Mouse (Mus musculus): ENCODE measurements around the gene Eva1a. TPM values are rescaled to one million over a fixed set of nuclear protein-coding genes. Genes with fewer than 3 reads are reported as not detected.
A peak's percentile ranks its signal among the peaks of the same experiment; 100 is the strongest.

The Eva1a gene
- polyA plus RNA-seq, 1 experiment from 2014 or later = 42.4 TPM

DNA sequence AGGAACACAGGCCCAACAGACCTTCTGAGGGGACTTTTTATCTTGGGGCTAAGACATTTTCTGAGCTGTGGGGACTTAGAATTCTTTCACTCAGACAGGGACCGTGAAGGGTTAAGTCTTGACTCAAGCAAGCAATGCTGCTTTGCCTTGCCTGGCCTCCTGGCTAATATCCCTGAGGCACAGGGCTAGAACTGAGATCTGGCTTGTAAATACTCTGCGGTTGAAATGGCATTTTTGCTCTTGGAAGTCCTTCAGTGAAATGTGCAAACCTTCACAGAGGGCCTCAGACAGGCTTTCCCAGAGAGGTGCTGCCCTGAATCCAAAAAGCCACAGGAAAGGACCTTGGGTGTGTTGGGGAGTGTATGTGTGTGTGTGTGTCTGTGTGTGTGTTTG lies 11.9 kb downstream of the Eva1a start:
- Histone ChIP-seq H3K4me2 (ENCODE audit: low read depth, low read length) (no peak overlapping the region), H3K4me1 (replicated peaks; ENCODE audit: control insufficient read depth, insufficient read depth, low read length) (peaks cover 21% of the 10 kb centered on the region)
- 52% methylated on average over 2 of the region's 2 CpGs for WGBS

DNA sequence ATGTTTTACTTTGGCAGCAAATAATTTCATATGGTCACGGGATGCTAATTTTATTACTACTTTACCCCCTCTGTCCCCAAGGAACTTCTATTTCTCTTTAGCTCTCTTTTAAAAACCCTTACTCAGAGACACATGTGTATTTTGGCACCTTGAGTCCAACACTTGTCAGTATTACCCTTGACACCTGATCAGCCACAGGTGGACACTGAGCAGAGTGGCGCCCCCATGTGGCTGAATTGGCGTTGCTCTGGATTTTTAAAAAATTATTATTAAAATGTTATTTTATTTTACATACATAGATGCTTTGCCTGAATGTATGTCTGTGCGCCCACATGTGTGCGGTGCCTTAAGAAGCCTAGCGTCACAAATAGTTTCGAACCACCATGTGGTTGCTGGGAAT lies 14.0 kb downstream of the Eva1a start:
- no peak for ATAC-seq (ENCODE audit: low read depth)
- H3K9ac ChIP-seq (ENCODE audit: low read length) = no peak overlapping the region
- no peaks in the 10 kb centered on the region for H3K36me3 ChIP-seq (ENCODE audit: control insufficient read depth, insufficient read depth, low read length)
- H3K27ac ChIP-seq (ENCODE audit: low read length) = no peak overlapping the region
- no peak overlapping the region for H3K4me2 ChIP-seq (ENCODE audit: low read depth, low read length)
- WGBS = 72% methylated on average over 7 of the region's 7 CpGs
- H3K9me3 ChIP-seq (ENCODE audit: control insufficient read depth, low read length) = no peaks in the 10 kb centered on the region
- H3K27me3 ChIP-seq (ENCODE audit: control insufficient read depth, insufficient read depth, low read depth, low read length) = no peaks in the 10 kb centered on the region
- H3K4me3 ChIP-seq (ENCODE audit: low read length) = no peak overlapping the region
- peaks cover 29% of the 10 kb centered on the region for H3K4me1 ChIP-seq (replicated peaks; ENCODE audit: control insufficient read depth, insufficient read depth, low read length)

More for the DNA sequence above, 11.9 kb downstream of the Eva1a start:
- peak overlapping the region; percentile 14 for H3K27ac ChIP-seq (ENCODE audit: low read length)
- H3K4me3 ChIP-seq (ENCODE audit: low read length) = no peak overlapping the region
- no peak for ATAC-seq (ENCODE audit: low read depth)
- H3K27me3 ChIP-seq (ENCODE audit: control insufficient read depth, insufficient read depth, low read depth, low read length) = no peaks in the 10 kb centered on the region
- no peaks in the 10 kb centered on the region for H3K36me3 ChIP-seq (ENCODE audit: control insufficient read depth, insufficient read depth, low read length)
- no peak overlapping the region for H3K9ac ChIP-seq (ENCODE audit: low read length)
- H3K9me3 ChIP-seq (ENCODE audit: control insufficient read depth, low read length) = no peaks in the 10 kb centered on the region

DNA sequence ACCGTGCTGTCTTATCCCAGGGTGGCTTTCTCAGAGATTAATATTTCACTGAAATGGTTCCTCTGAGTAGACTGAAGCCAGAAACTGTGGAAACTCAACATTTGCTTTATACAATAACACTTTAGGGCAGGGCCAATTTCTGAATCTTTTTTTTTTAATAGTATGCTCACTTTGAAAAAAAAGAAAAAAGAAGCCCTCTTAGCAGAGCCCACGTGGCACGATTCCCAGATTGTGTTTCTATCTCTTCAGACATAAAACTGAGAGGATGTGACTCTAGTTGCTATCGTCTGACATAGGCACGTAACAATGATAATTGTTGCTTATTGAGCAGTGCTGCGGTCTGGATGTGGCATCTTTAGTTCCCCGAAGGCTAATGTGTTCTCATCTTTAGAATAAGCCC lies 19.1 kb downstream of the Eva1a start:
- Histone ChIP-seq H3K36me3 (ENCODE audit: control insufficient read depth, insufficient read depth, low read length) (0 out of 2 replicates have a peak, but pooled peaks cover 4% of the 10 kb centered on the region), H3K4me3 (ENCODE audit: low read length) (no peak overlapping the region), H3K9ac (ENCODE audit: low read length) (no peak overlapping the region), H3K4me2 (ENCODE audit: low read depth, low read length) (no peak overlapping the region), H3K9me3 (ENCODE audit: control insufficient read depth, low read length) (no peaks in the 10 kb centered on the region), H3K27me3 (ENCODE audit: control insufficient read depth, insufficient read depth, low read depth, low read length) (no peaks in the 10 kb centered on the region), H3K4me1 (replicated peaks; ENCODE audit: control insufficient read depth, insufficient read depth, low read length) (peaks cover 7% of the 10 kb centered on the region), H3K27ac (ENCODE audit: low read length) (no peak overlapping the region)
- 48% methylated on average over 7 of the region's 7 CpGs for whole genome bisulfite sequencing
- no peak for ATAC-seq (ENCODE audit: low read depth)

DNA sequence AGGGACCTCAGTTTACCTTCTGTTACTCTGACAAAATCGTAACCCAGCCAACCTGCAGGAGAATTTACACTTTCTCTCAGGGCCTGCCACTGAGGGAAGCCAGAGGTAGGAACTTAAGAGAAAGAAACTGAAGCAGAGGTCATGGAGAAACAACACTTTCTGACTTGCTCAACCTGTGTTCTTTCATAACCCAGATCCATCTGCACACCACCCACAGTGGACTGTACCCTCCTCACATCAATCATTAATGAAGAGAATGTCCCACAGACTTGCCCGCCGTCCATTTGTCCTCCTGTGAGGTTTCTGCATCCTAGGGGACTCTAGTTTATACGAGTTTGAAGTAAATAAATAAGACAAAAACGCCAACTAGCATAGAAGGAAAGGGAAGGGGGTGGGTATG lies 24.4 kb downstream of the Eva1a start:
- 81% methylated on average over 5 of the region's 5 CpGs for WGBS
- ATAC-seq (ENCODE audit: low read depth) = no peak
- H3K9me3 ChIP-seq (ENCODE audit: control insufficient read depth, low read length) = no peaks in the 10 kb centered on the region

DNA sequence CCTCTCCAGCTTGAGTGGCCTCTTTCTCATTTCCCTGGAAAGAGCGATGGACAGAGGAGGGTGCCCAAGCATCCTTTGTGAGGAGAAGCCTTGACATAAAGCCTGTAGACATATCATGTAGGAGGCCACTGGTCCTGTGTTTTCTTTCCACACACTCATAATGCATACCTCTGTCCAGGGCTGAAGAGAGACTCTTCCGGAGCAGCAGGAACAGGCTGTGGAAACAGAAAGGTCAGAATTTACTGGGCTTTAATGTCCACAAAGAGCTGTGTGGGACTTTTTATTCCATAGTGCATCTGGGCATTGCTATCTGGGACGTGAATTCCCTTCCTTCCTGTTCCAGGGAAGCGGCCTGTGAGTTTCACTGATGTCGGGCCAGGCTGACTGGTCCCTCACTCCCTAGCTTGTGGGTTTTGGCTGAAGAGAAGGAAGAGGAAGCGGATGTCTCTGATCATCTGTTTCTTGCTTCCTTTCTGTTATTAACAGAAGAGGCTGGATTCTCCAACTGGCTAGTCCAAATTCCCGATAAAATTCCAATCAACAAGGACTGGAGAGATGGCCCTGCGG lies 25.8 kb downstream of the Eva1a start:
- Histone ChIP-seq H3K4me2 (ENCODE audit: low read depth, low read length) (no peak overlapping the region), H3K9me3 (ENCODE audit: control insufficient read depth, low read length) (no peaks in the 10 kb centered on the region), H3K27me3 (ENCODE audit: control insufficient read depth, insufficient read depth, low read depth, low read length) (no peaks in the 10 kb centered on the region), H3K4me3 (ENCODE audit: low read length) (no peak overlapping the region), H3K9ac (ENCODE audit: low read length) (no peak overlapping the region), H3K4me1 (replicated peaks; ENCODE audit: control insufficient read depth, insufficient read depth, low read length) (no peaks in the 10 kb centered on the region), H3K36me3 (ENCODE audit: control insufficient read depth, insufficient read depth, low read length) (peaks cover 18% of the 10 kb centered on the region), H3K27ac (ENCODE audit: low read length) (peak overlapping the region; percentile 59)
- peak; percentile 27 for ATAC-seq (ENCODE audit: low read depth)
- 84% methylated on average over 8 of the region's 8 CpGs for WGBS

More for the DNA sequence above, 24.4 kb downstream of the Eva1a start:
- Histone ChIP-seq H3K27ac (ENCODE audit: low read length) (no peak overlapping the region), H3K4me2 (ENCODE audit: low read depth, low read length) (no peak overlapping the region), H3K36me3 (ENCODE audit: control insufficient read depth, insufficient read depth, low read length) (peaks cover 10% of the 10 kb centered on the region), H3K9ac (ENCODE audit: low read length) (no peak overlapping the region), H3K4me1 (replicated peaks; ENCODE audit: control insufficient read depth, insufficient read depth, low read length) (no peaks in the 10 kb centered on the region), H3K4me3 (ENCODE audit: low read length) (no peak overlapping the region), H3K27me3 (ENCODE audit: control insufficient read depth, insufficient read depth, low read depth, low read length) (no peaks in the 10 kb centered on the region)

DNA sequence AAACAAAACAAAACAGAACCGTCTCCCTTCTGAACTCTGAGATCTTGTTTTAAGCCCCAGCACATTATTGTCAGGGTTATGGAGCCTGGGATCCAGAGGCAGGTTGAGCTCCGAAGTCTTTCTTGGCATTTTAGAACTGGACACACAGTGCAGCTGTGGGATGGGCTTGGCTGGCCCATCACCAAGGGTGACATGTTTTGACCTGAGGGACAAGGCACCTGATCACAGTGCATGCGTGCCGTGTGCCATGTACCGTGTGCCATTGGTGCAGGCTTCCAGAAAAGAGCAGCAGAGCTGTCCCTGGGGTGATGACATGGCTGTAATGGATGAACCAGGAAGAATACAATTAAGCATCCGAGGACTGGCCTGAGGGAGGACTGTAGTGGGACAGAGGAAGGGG lies 29.6 kb downstream of the Eva1a start:
- WGBS = 78% methylated on average over 6 of the region's 6 CpGs
- H3K4me3 ChIP-seq (ENCODE audit: low read length) = no peak overlapping the region
- H3K4me1 ChIP-seq (replicated peaks; ENCODE audit: control insufficient read depth, insufficient read depth, low read length) = no peaks in the 10 kb centered on the region
- peaks cover 40% of the 10 kb centered on the region for H3K36me3 ChIP-seq (ENCODE audit: control insufficient read depth, insufficient read depth, low read length)
- ATAC-seq (ENCODE audit: low read depth) = no peak
- H3K9ac ChIP-seq (ENCODE audit: low read length) = no peak overlapping the region
- no peak overlapping the region for H3K27ac ChIP-seq (ENCODE audit: low read length)
- H3K27me3 ChIP-seq (ENCODE audit: control insufficient read depth, insufficient read depth, low read depth, low read length) = no peaks in the 10 kb centered on the region
- no peak overlapping the region for H3K4me2 ChIP-seq (ENCODE audit: low read depth, low read length)
- H3K9me3 ChIP-seq (ENCODE audit: control insufficient read depth, low read length) = no peaks in the 10 kb centered on the region; the same call in 1 of the 2 replicates

DNA sequence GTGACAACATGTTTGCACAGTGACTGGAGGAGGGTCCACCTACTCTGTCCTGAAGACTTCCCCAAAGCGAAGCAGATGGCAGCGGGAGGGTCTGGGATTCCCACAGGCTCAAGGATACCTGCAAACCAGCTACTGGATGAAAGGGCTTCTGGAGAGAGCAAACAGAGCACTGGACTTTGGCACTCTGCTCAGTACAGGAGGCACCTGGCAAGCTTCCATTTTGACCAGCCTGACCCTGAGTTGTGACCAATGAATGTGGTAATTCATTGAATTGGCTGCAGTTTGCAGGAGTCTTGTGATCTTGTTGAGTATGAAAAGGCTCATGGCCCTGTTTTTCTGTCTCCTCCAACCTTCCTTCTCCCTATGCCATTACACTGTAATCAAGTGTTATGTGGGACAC lies 32.2 kb downstream of the Eva1a start:
- H3K4me2 ChIP-seq (ENCODE audit: low read depth, low read length) = no peak overlapping the region
- H3K27me3 ChIP-seq (ENCODE audit: control insufficient read depth, insufficient read depth, low read depth, low read length) = no peaks in the 10 kb centered on the region
- H3K36me3 ChIP-seq (ENCODE audit: control insufficient read depth, insufficient read depth, low read length) = peaks cover 37% of the 10 kb centered on the region
- no peak for ATAC-seq (ENCODE audit: low read depth)
- no peaks in the 10 kb centered on the region; the same call in 1 of the 2 replicates for H3K9me3 ChIP-seq (ENCODE audit: control insufficient read depth, low read length)
- H3K9ac ChIP-seq (ENCODE audit: low read length) = no peak overlapping the region
- no peak overlapping the region for H3K4me3 ChIP-seq (ENCODE audit: low read length)
- H3K27ac ChIP-seq (ENCODE audit: low read length) = no peak overlapping the region
- H3K4me1 ChIP-seq (replicated peaks; ENCODE audit: control insufficient read depth, insufficient read depth, low read length) = no peaks in the 10 kb centered on the region
- WGBS = 81% methylated on average over 2 of the region's 2 CpGs

DNA sequence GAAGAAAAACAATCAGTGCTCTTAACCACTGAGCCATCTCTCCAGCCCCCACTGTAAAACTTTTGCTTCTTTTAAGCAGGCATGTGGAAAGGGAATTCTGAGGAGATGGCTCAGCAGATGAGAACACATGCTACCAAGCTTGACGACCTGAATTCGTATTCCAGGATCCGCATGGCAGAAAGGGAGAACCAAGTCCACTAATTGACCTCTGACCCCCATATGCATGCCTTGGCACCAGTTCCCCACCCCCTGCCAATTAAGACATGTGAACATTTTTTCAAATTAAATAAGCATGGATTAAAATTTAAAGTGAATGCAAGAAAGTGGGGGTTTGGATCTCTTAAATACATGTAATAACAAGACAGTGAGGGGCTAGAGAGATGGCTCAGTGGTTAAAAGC lies 32.7 kb downstream of the Eva1a start:
- Histone ChIP-seq H3K4me2 (ENCODE audit: low read depth, low read length) (no peak overlapping the region), H3K27ac (ENCODE audit: low read length) (no peak overlapping the region), H3K4me3 (ENCODE audit: low read length) (no peak overlapping the region), H3K9me3 (ENCODE audit: control insufficient read depth, low read length) (no peaks in the 10 kb centered on the region; the same call in 1 of the 2 replicates), H3K9ac (ENCODE audit: low read length) (no peak overlapping the region), H3K36me3 (ENCODE audit: control insufficient read depth, insufficient read depth, low read length) (peaks cover 37% of the 10 kb centered on the region), H3K4me1 (replicated peaks; ENCODE audit: control insufficient read depth, insufficient read depth, low read length) (no peaks in the 10 kb centered on the region), H3K27me3 (ENCODE audit: control insufficient read depth, insufficient read depth, low read depth, low read length) (no peaks in the 10 kb centered on the region)
- ATAC-seq (ENCODE audit: low read depth) = no peak
- WGBS = 93% methylated on average over 3 of the region's 3 CpGs

DNA sequence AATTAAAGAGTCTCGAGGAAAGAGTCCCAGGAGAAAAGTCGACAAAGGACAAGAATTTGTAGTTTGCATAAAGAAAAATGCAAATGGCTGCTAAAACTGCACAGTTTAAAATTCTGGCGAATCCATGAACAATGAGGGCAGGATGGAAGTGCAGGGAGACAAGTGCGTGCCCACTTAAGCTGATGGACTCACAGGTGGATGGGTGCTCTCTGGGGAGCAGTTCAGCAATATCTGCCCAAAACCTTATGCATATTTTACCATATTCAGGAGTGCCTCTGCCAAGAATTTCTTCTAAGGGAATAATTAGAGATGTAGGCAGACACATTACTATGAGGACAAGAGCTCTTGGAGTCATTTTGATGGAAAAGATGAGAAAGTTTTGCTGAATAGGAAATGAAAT lies 35.5 kb downstream of the Eva1a start:
- WGBS = 81% methylated on average over 4 of the region's 4 CpGs
- no peaks in the 10 kb centered on the region for H3K4me1 ChIP-seq (replicated peaks; ENCODE audit: control insufficient read depth, insufficient read depth, low read length)
- ATAC-seq (ENCODE audit: low read depth) = no peak
- no peak overlapping the region for H3K9ac ChIP-seq (ENCODE audit: low read length)
- H3K36me3 ChIP-seq (ENCODE audit: control insufficient read depth, insufficient read depth, low read length) = peaks cover 31% of the 10 kb centered on the region
- H3K4me3 ChIP-seq (ENCODE audit: low read length) = no peak overlapping the region
- H3K27me3 ChIP-seq (ENCODE audit: control insufficient read depth, insufficient read depth, low read depth, low read length) = no peaks in the 10 kb centered on the region
- H3K4me2 ChIP-seq (ENCODE audit: low read depth, low read length) = no peak overlapping the region
- H3K27ac ChIP-seq (ENCODE audit: low read length) = no peak overlapping the region
- H3K9me3 ChIP-seq (ENCODE audit: control insufficient read depth, low read length) = no peaks in the 10 kb centered on the region; the same call in 1 of the 2 replicates

DNA sequence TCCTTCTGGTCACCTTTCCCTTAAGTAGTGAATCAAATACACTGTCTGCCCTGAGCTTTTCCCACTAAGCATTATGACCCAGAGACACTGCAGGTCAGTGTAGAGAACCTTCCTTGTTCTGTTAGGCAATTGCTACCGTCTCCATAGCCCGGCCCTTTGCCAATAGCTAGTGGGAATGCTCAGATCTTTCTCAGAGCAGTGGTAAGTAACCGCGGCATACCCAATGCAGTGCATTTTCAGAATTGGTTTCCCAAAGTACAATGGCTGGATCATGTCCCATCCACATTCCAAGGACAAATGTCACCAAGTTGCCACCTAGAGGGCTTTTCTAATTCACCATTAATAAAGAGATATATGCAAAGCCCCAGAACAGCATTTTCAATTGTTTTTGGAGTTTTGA lies 38.0 kb downstream of the Eva1a start:
- H3K4me3 ChIP-seq (ENCODE audit: low read length) = no peak overlapping the region
- no peak overlapping the region for H3K4me2 ChIP-seq (ENCODE audit: low read depth, low read length)
- H3K9ac ChIP-seq (ENCODE audit: low read length) = no peak overlapping the region
- H3K27me3 ChIP-seq (ENCODE audit: control insufficient read depth, insufficient read depth, low read depth, low read length) = no peaks in the 10 kb centered on the region
- no peaks in the 10 kb centered on the region for H3K4me1 ChIP-seq (replicated peaks; ENCODE audit: control insufficient read depth, insufficient read depth, low read length)
- H3K27ac ChIP-seq (ENCODE audit: low read length) = no peak overlapping the region
- H3K36me3 ChIP-seq (ENCODE audit: control insufficient read depth, insufficient read depth, low read length) = peaks cover 15% of the 10 kb centered on the region
- 97% methylated on average over 4 of the region's 4 CpGs for WGBS
- no peak for ATAC-seq (ENCODE audit: low read depth)
- no peaks in the 10 kb centered on the region; the same call in 1 of the 2 replicates for H3K9me3 ChIP-seq (ENCODE audit: control insufficient read depth, low read length)

Measured in lung, embryonic 16.5 days (tissue).